Mouse (Mus musculus): ENCODE results near the gene Frmd4a. TPM values are rescaled to one million over a fixed set of nuclear protein-coding genes. Genes with fewer than 3 reads are reported as not detected.

Gene Frmd4a
- polyA plus RNA-seq, 1 experiment from 2014 or later = 57.1 TPM

GRCm38 (mm10) chr2:4170189-4170588 lies 152.7 kb downstream of the Frmd4a start:
- Histone ChIP-seq H3K9ac (replicated peaks) (0 out of 2 replicates have a peak overlapping the region, but pooled peaks have one; percentile 19), H3K9me3 (no peaks in the 10 kb centered on the region), H3K4me3 (replicated peaks) (no peak overlapping the region), H3K4me1 (replicated peaks) (peaks cover 22% of the 10 kb centered on the region), H3K27ac (peak overlapping the region; percentile 84), H3K27me3 (no peaks in the 10 kb centered on the region), H3K36me3 (0 out of 2 replicates have a peak, but pooled peaks cover 2% of the 10 kb centered on the region), H3K4me2 (replicated peaks) (peak overlapping the region; percentile 31)
- WGBS = 85% methylated on average over 4 of the region's 4 CpGs
- ATAC-seq = peak; percentile 74

DNA sequence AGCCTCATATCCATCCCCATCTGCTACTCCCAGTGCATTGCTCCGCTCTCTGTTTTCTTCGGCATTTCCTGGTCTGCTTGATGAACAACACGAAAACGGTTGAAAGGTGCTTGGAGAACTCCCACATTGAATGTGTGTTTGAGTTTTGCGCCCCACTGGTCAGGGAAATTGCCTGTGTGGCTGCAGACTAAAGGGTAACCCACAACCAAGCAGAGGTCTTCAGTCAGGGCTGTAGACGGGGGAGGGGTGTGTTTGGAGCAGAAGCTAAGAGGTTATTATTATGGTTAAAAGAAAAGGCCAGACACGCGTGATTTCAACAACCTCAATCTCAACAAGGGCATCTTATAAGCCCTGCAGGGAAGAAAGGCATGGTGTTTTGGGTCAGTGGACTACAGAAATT lies 167.5 kb downstream of the Frmd4a start:
- WGBS = 82% methylated on average over 8 of the region's 8 CpGs
- ATAC-seq = no peak
- Histone ChIP-seq H3K9ac (replicated peaks) (no peak overlapping the region), H3K4me3 (replicated peaks) (no peak overlapping the region), H3K36me3 (no peaks in the 10 kb centered on the region), H3K9me3 (no peaks in the 10 kb centered on the region), H3K4me2 (replicated peaks) (no peak overlapping the region), H3K27ac (no peak overlapping the region), H3K4me1 (replicated peaks) (peaks cover 8% of the 10 kb centered on the region), H3K27me3 (no peaks in the 10 kb centered on the region)

DNA sequence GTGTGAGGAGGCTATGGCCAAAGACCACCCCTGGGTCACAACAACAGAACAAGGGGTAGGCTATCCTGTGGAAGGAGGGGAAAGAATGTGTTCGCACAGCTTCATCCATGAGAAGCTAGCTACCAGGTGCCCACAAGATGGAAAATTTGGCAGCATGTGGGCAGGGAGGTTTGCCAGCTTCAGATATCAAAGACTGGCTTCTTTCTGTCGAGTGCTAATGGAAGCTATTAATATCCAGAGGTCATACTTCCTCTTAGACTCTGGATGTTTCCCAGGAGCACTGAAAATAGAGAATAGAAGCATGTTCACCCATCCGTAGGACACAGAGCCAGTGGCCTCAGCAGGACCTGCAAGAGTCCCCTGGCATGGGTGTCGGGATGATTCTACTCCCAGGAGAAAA lies 170.0 kb downstream of the Frmd4a start:
- Histone ChIP-seq H3K9ac (replicated peaks) (no peak overlapping the region), H3K4me1 (replicated peaks) (peaks cover 17% of the 10 kb centered on the region), H3K36me3 (no peaks in the 10 kb centered on the region), H3K9me3 (no peaks in the 10 kb centered on the region), H3K4me3 (replicated peaks) (no peak overlapping the region), H3K27me3 (no peaks in the 10 kb centered on the region), H3K27ac (no peak overlapping the region), H3K4me2 (replicated peaks) (no peak overlapping the region)
- no peak for ATAC-seq
- WGBS = 70% methylated on average over 4 of the region's 4 CpGs

DNA sequence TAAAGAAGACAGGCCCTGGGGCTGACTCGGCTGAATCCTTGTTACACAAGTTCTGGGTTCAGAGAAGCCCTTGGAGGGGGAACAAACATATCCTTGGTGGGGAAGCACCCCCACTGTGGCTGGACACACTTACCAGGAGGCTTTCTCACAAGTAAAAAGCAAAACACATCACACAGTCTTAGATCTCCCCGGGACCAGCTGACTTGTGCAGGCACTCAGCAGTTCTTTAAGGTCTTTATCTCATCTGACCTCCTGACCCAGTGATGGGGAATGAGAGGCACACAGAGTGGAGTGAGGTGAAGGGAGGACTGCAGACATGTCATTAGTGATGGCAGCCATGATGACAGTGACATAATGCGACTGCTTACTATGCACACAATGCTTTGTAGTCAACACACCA lies 170.8 kb downstream of the Frmd4a start:
- Histone ChIP-seq H3K9me3 (no peaks in the 10 kb centered on the region), H3K4me2 (replicated peaks) (no peak overlapping the region), H3K4me1 (replicated peaks) (peaks cover 18% of the 10 kb centered on the region), H3K9ac (replicated peaks) (no peak overlapping the region), H3K36me3 (no peaks in the 10 kb centered on the region), H3K27me3 (no peaks in the 10 kb centered on the region), H3K27ac (no peak overlapping the region), H3K4me3 (replicated peaks) (no peak overlapping the region)
- ATAC-seq = peak; percentile 70
- WGBS = 28% methylated on average over 3 of the region's 3 CpGs

GRCm38 (mm10) chr2:4190345-4190744 lies 172.8 kb downstream of the Frmd4a start:
- Histone ChIP-seq H3K9me3 (no peaks in the 10 kb centered on the region), H3K27me3 (no peaks in the 10 kb centered on the region), H3K9ac (replicated peaks) (no peak overlapping the region), H3K36me3 (no peaks in the 10 kb centered on the region), H3K4me3 (replicated peaks) (no peak overlapping the region), H3K27ac (no peak overlapping the region), H3K4me1 (replicated peaks) (peaks cover 36% of the 10 kb centered on the region), H3K4me2 (replicated peaks) (no peak overlapping the region)
- no peak for ATAC-seq
- WGBS = 87% methylated on average over 3 of the region's 3 CpGs

GRCm38 (mm10) chr2:4190995-4191394 lies 173.5 kb downstream of the Frmd4a start:
- Histone ChIP-seq H3K36me3 (no peaks in the 10 kb centered on the region), H3K27ac (no peak overlapping the region), H3K4me1 (replicated peaks) (peaks cover 36% of the 10 kb centered on the region), H3K4me3 (replicated peaks) (no peak overlapping the region), H3K27me3 (no peaks in the 10 kb centered on the region), H3K9ac (replicated peaks) (no peak overlapping the region), H3K4me2 (replicated peaks) (no peak overlapping the region), H3K9me3 (no peaks in the 10 kb centered on the region)
- WGBS = 42% methylated on average over 5 of the region's 5 CpGs
- ATAC-seq = no peak

GRCm38 (mm10) chr2:4193206-4193605 lies 175.7 kb downstream of the Frmd4a start:
- no peak overlapping the region for H3K4me3 ChIP-seq (replicated peaks)
- no peak overlapping the region for H3K4me2 ChIP-seq (replicated peaks)
- no peak overlapping the region for H3K9ac ChIP-seq (replicated peaks)
- no peak for ATAC-seq
- H3K4me1 ChIP-seq (replicated peaks) = peaks cover 33% of the 10 kb centered on the region
- H3K27me3 ChIP-seq = no peaks in the 10 kb centered on the region
- no peaks in the 10 kb centered on the region for H3K36me3 ChIP-seq
- H3K27ac ChIP-seq = no peak overlapping the region
- no peaks in the 10 kb centered on the region for H3K9me3 ChIP-seq

DNA sequence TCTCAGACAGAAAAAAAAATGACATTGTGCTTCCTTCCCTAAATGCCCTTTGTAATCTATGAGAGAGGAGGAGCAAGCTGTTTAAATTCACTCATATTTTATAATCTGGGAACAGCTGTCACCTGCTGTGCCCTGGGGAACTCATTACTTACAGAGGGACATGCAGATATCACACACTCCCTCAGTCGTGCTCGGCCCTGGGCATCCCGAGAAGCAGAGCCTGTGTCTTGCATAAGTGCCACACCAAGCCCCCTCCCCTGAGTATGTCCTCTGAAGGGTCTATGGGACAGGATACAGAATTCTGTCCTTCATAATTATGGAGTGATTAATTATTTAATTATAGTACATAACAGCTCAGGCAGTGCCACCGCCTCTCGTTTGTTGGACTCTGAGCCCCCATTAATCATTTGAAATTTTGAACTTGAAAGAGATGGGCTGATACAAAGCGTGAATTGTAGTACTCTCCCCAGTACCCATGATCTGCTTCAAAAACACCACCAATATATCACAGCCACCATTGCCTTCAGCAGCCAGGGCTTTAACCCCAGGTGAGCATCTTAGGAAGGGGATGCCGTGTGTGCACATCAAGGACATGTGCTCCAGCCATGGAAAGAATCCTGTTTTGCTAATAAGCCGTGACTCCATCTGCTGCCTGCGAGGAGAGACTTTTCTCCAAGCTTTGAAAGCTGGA lies 177.0 kb downstream of the Frmd4a start:
- peak; percentile 83 for ATAC-seq
- Histone ChIP-seq H3K9ac (replicated peaks) (no peak overlapping the region), H3K4me1 (replicated peaks) (peaks cover 28% of the 10 kb centered on the region), H3K27ac (peak overlapping the region; percentile 54), H3K9me3 (no peaks in the 10 kb centered on the region), H3K36me3 (no peaks in the 10 kb centered on the region), H3K27me3 (no peaks in the 10 kb centered on the region), H3K4me2 (replicated peaks) (no peak overlapping the region), H3K4me3 (replicated peaks) (no peak overlapping the region)
- WGBS = 59% methylated on average over 9 of the region's 9 CpGs

GRCm38 (mm10) chr2:4196041-4196440 lies 178.5 kb downstream of the Frmd4a start:
- Histone ChIP-seq H3K36me3 (no peaks in the 10 kb centered on the region), H3K9ac (replicated peaks) (no peak overlapping the region), H3K4me3 (replicated peaks) (no peak overlapping the region), H3K4me2 (replicated peaks) (no peak overlapping the region), H3K4me1 (replicated peaks) (peaks cover 22% of the 10 kb centered on the region), H3K27ac (no peak overlapping the region), H3K27me3 (no peaks in the 10 kb centered on the region), H3K9me3 (no peaks in the 10 kb centered on the region)
- no peak for ATAC-seq
- 77% methylated on average over 4 of the region's 4 CpGs for WGBS

DNA sequence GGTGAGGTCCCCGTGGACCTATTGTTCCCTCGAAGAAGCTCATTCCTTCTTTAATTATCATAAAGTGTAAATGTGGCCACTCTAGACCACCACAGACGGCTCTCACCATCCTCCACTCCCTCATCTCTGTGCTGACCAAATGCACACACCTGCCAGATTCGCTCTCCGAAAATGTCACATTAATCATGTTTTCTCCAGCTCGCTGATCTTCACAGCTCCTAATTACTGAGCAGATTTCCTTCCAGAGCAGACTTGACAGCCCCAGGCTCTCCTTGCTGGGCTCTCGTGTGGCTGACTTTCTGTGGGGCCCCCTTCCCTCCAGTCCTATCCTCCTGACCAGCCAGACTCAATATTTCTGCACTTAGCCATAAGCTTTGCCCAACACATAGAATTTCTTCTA lies 191.7 kb downstream of the Frmd4a start:
- Histone ChIP-seq H3K27me3 (no peaks in the 10 kb centered on the region), H3K4me3 (replicated peaks) (no peak overlapping the region), H3K9ac (replicated peaks) (no peak overlapping the region), H3K9me3 (0 out of 2 replicates have a peak, but pooled peaks cover 3% of the 10 kb centered on the region), H3K36me3 (no peaks in the 10 kb centered on the region), H3K27ac (peak overlapping the region; percentile 30), H3K4me1 (replicated peaks) (peaks cover 7% of the 10 kb centered on the region; the same call in 1 of the 2 replicates), H3K4me2 (replicated peaks) (no peak overlapping the region)
- WGBS = 61% methylated on average over 7 of the region's 7 CpGs
- ATAC-seq = 0 out of 2 replicates have a peak, but pooled peaks have one; percentile 20

GRCm38 (mm10) chr2:4222497-4222828 lies 204.9 kb downstream of the Frmd4a start:
- no peaks in the 10 kb centered on the region for H3K27me3 ChIP-seq
- H3K4me1 ChIP-seq (replicated peaks) = peaks cover 20% of the 10 kb centered on the region
- WGBS = 0% methylated on average over 1 of the region's 1 CpGs
- H3K4me3 ChIP-seq (replicated peaks) = no peak overlapping the region
- H3K36me3 ChIP-seq = no peaks in the 10 kb centered on the region
- peak; percentile 57; the same call in 1 of the 2 replicates for ATAC-seq
- H3K9me3 ChIP-seq = peaks cover 5% of the 10 kb centered on the region; the same call in 1 of the 2 replicates
- no peak overlapping the region for H3K4me2 ChIP-seq (replicated peaks)
- peak overlapping the region; percentile 16; the same call in 1 of the 2 replicates for H3K27ac ChIP-seq
- no peak overlapping the region for H3K9ac ChIP-seq (replicated peaks)

GRCm38 (mm10) chr2:4223316-4223715 lies 205.8 kb downstream of the Frmd4a start:
- Histone ChIP-seq H3K4me2 (replicated peaks) (no peak overlapping the region), H3K36me3 (no peaks in the 10 kb centered on the region), H3K4me1 (replicated peaks) (peaks cover 28% of the 10 kb centered on the region), H3K27ac (no peak overlapping the region), H3K27me3 (no peaks in the 10 kb centered on the region), H3K9ac (replicated peaks) (no peak overlapping the region), H3K9me3 (peaks cover 5% of the 10 kb centered on the region; the same call in 1 of the 2 replicates), H3K4me3 (replicated peaks) (no peak overlapping the region)
- WGBS = 84% methylated on average over 6 of the region's 6 CpGs
- no peak for ATAC-seq

All from midbrain, embryonic 13.5 days (tissue).